Mouse (Mus musculus): Measurements from ENCODE around the gene Vmn1r178.
"Not testable (repeated sequence)": the region's sequence is repeated elsewhere in the genome, so short reads cannot be mapped to it uniquely, and the experiment has no call there.

Vmn1r178 gene

DNA sequence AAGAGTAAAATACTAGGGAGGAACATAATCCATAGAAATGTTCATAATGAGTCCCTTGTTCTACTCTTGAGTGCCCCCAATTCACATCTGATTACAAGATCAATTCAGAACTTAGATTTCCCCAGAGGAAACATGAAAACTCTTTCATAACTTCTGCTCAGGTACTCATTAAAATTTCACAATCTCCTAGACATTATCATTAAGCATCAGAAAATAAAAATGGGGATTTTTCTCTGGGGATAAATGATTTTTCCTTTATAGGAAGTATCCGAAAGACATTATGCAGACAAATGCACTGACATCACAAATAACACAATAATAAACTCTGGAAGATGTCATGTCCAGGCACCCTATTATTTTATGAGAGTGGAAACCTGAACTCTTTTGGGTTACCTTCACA, at the start of gene Vmn1r178:
Vmn1r178 (plus strand) TSS at position 301 of the 400 bp plus-strand sequence.
- in situ Hi-C loops (cut with MboI): no loop called here

DNA sequence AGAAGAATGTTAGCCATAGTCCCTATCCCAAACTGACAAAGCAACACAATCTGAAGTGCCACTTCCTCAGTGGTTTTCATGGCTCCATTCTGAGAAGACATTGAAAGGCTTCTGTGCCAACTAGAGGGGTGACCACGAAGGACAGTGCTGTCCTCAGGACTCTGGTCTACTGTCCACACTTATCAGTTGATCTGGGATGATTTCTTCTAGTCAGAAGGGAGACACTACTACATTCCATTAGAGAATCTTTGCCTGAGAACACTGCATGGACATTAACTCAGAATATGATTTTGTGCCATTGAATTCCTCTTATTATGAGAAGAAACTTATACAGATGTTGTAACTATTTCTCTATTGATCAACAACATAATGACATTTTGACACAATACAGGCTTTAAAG, 25.5 kb upstream of the Vmn1r178 start, which contains the start of gene Vmn1r177:
Vmn1r177 (minus strand) TSS at position 101 of the 400 bp plus-strand sequence.
- in situ Hi-C loops (cut with MboI): not testable (repeated sequence)

- in situ Hi-C loops (cut with MboI): not testable (repeated sequence)
Observed at GRCm38 (mm10) chr7:23876918-23877317, 14.9 kb upstream of the Vmn1r178 start.

DNA sequence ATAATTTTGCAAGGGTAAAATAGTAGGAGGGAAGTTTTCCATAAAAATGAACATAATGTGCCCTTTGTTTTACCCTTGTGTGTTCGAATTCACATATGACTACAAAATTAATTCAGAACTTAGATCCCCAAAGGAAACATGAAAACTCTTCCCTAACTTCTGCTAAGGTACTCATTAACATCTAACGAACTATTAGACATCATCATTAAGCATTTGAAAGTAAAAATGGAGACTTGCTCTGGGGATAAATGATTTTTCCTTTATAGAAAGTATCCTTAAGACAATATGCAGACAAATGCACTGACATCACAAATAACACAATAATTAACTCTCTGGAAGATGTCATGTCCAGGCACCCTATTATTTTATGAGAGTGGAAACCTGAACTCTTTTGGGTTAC, 34.9 kb downstream of the Vmn1r178 start, which contains the start of gene Vmn1r179:
Vmn1r179 (plus strand) TSS at position 301 of the 400 bp plus-strand sequence.
- in situ Hi-C loops (cut with MboI): no loop called here
